Mouse (Mus musculus): Measurements from ENCODE around the gene Nfix.

Nfix gene

DNA sequence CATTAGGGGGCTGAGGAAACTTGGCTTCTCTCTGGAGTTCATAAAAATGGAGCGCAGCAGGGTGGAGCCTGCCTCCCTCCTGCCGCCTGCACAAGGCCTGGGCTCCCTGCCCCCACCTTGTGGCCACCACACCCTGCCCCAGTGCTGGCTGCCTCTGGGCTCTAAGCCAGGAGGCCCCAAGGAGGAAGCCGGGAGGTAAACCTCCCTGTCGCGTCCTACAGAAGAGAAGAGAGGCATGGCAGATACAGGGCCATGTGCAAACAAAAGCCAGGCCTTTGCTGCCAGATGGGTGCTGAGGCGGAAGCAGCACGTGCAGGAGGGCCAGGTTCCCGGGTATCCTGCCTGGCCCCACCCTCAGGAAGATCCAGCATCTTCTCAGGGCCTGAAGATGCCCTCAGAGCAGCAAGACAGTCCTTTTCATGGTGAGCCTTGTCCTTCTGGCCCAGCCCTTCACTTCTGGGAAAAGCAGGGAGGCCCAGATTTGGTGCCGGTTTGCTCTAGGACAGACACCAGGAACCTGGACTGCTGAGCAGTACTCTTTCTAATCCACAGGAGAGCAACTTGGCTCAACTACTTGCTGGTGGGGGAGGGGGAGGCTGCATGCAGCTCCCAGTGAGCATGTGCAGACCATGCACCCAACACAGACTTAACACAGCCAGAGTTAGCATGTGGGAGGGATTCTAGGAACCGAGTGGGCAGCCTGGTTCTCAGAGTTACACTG is 77.1 kb downstream of the Nfix start, which contains the start of gene G430095P16Rik:
TSS of gene G430095P16Rik (plus strand) at position 158 of the 721 bp plus-strand sequence.
- TF ChIP-seq CTCF (conservative IDR thresholded peaks at IDR 0.05; ENCODE audit: low read length) (no peak), NANOG (IDR thresholded peaks at IDR 0.05; ENCODE audit: borderline replicate concordance, low read length) (no peak), POU5F1 (IDR thresholded peaks at IDR 0.05; ENCODE audit: borderline replicate concordance, low read length) (no peak)
- H3K4me3 ChIP-seq (replicated peaks; ENCODE audit: low read length) = peak within 1 kb of the TSS; percentile 60
- peaks cover 62% of the 10 kb centered on the region for H3K27me3 ChIP-seq (ENCODE audit: insufficient read depth, low read length)
- no peaks in the 10 kb centered on the region for H3K9me3 ChIP-seq (ENCODE audit: low read length)
- no peaks in the 10 kb centered on the region for H3K36me3 ChIP-seq (ENCODE audit: insufficient read depth, low read length)
- peaks cover 57% of the 10 kb centered on the region for H3K4me1 ChIP-seq (replicated peaks; ENCODE audit: low read depth, low read length)

GRCm38 (mm10) chr8:84722530-84722849 is 77.7 kb downstream of the Nfix start:
- H3K4me3 ChIP-seq (replicated peaks; ENCODE audit: low read length) = peak overlapping the region; percentile 60
- TF ChIP-seq CTCF (conservative IDR thresholded peaks at IDR 0.05; ENCODE audit: low read length) = no peak
- no peak for TF ChIP-seq POU5F1 (IDR thresholded peaks at IDR 0.05; ENCODE audit: borderline replicate concordance, low read length)
- TF ChIP-seq NANOG (IDR thresholded peaks at IDR 0.05; ENCODE audit: borderline replicate concordance, low read length) = no peak

GRCm38 (mm10) chr8:84718959-84719690 is 81.0 kb downstream of the Nfix start:
- H3K36me3 ChIP-seq (ENCODE audit: insufficient read depth, low read length) = no peaks in the 10 kb centered on the region
- H3K4me1 ChIP-seq (replicated peaks; ENCODE audit: low read depth, low read length) = peaks cover 45% of the 10 kb centered on the region
- no peaks in the 10 kb centered on the region for H3K9me3 ChIP-seq (ENCODE audit: low read length)
- H3K4me3 ChIP-seq (replicated peaks; ENCODE audit: low read length) = no peak overlapping the region
- H3K27me3 ChIP-seq (ENCODE audit: insufficient read depth, low read length) = peaks cover 79% of the 10 kb centered on the region
- TF ChIP-seq CTCF (conservative IDR thresholded peaks at IDR 0.05; ENCODE audit: low read length) (no peak), POU5F1 (IDR thresholded peaks at IDR 0.05; ENCODE audit: borderline replicate concordance, low read length) (no peak)

More at GRCm38 (mm10) chr8:84722530-84722849, 77.7 kb downstream of the Nfix start:
- Histone ChIP-seq H3K4me1 (replicated peaks; ENCODE audit: low read depth, low read length) (peaks cover 57% of the 10 kb centered on the region), H3K27me3 (ENCODE audit: insufficient read depth, low read length) (peaks cover 65% of the 10 kb centered on the region), H3K9me3 (ENCODE audit: low read length) (no peaks in the 10 kb centered on the region), H3K36me3 (ENCODE audit: insufficient read depth, low read length) (no peaks in the 10 kb centered on the region)

DNA sequence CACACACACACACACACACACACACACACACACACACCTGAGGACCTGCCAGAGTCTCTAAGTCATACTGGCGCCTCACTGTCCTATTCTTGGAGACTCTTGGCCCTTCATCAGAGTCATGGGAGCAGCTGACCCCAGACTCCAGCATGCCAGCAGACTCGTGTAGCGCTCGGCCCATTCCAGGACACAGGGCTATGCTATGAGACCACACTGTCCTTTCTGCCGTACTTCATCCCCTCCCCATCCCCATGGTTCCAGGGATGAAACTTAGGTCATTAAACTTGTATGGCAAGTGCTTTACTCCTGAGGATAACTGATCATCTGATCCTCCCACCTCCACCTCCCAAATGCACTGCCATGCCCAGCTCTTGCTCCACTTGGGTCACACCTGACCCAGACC is 81.7 kb downstream of the Nfix start:
- no peak for TF ChIP-seq CTCF (conservative IDR thresholded peaks at IDR 0.05; ENCODE audit: low read length)
- no peak for TF ChIP-seq NANOG (IDR thresholded peaks at IDR 0.05; ENCODE audit: borderline replicate concordance, low read length)
- no peak for TF ChIP-seq POU5F1 (IDR thresholded peaks at IDR 0.05; ENCODE audit: borderline replicate concordance, low read length)
- Histone ChIP-seq H3K36me3 (ENCODE audit: insufficient read depth, low read length) (no peaks in the 10 kb centered on the region), H3K4me3 (replicated peaks; ENCODE audit: low read length) (no peak overlapping the region), H3K4me1 (replicated peaks; ENCODE audit: low read depth, low read length) (peaks cover 45% of the 10 kb centered on the region), H3K9me3 (ENCODE audit: low read length) (no peaks in the 10 kb centered on the region), H3K27me3 (ENCODE audit: insufficient read depth, low read length) (peaks cover 80% of the 10 kb centered on the region)

GRCm38 (mm10) chr8:84716790-84717189 is 83.4 kb downstream of the Nfix start:
- Histone ChIP-seq H3K36me3 (ENCODE audit: insufficient read depth, low read length) (no peaks in the 10 kb centered on the region), H3K9me3 (ENCODE audit: low read length) (no peaks in the 10 kb centered on the region), H3K4me3 (replicated peaks; ENCODE audit: low read length) (no peak overlapping the region), H3K4me1 (replicated peaks; ENCODE audit: low read depth, low read length) (peaks cover 45% of the 10 kb centered on the region), H3K27me3 (ENCODE audit: insufficient read depth, low read length) (peaks cover 93% of the 10 kb centered on the region)
- TF ChIP-seq CTCF (conservative IDR thresholded peaks at IDR 0.05; ENCODE audit: low read length) (no peak), POU5F1 (IDR thresholded peaks at IDR 0.05; ENCODE audit: borderline replicate concordance, low read length) (no peak), NANOG (IDR thresholded peaks at IDR 0.05; ENCODE audit: borderline replicate concordance, low read length) (no peak)

- no peaks in the 10 kb centered on the region for H3K9me3 ChIP-seq (ENCODE audit: low read length)
- TF ChIP-seq POU5F1 (IDR thresholded peaks at IDR 0.05; ENCODE audit: borderline replicate concordance, low read length) = no peak
- no peak for TF ChIP-seq CTCF (conservative IDR thresholded peaks at IDR 0.05; ENCODE audit: low read length)
- peaks cover 44% of the 10 kb centered on the region for H3K4me1 ChIP-seq (replicated peaks; ENCODE audit: low read depth, low read length)
- peak overlapping the region; percentile 61 for H3K4me3 ChIP-seq (replicated peaks; ENCODE audit: low read length)
- H3K36me3 ChIP-seq (ENCODE audit: insufficient read depth, low read length) = no peaks in the 10 kb centered on the region
- H3K27me3 ChIP-seq (ENCODE audit: insufficient read depth, low read length) = peaks cover 92% of the 10 kb centered on the region
Measured at GRCm38 (mm10) chr8:84715893-84716468, 84.2 kb downstream of the Nfix start.

DNA sequence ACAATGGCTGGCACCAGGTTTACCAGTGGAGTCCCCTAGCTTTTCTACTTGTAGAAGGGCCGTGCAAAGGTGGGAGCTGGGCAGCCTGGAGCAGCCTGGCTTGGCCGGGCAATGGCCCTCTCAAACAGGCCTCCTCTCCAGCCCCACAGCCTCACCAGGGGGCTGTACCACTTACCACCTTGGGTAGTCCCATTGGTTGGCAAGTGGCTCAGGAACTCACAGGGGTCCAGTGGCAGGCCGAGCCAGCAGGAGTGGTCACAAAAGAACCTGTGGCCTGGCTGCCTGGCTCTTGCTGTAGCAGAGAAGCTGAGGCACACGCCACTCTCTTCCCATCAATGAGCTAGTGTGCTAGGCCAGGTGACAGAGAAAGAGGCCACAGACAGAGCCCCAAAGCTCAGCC is 86.0 kb downstream of the Nfix start:
- H3K4me3 ChIP-seq (replicated peaks; ENCODE audit: low read length) = no peak overlapping the region
- no peaks in the 10 kb centered on the region for H3K9me3 ChIP-seq (ENCODE audit: low read length)
- no peak for TF ChIP-seq CTCF (conservative IDR thresholded peaks at IDR 0.05; ENCODE audit: low read length)
- TF ChIP-seq NANOG (IDR thresholded peaks at IDR 0.05; ENCODE audit: borderline replicate concordance, low read length) = no peak
- TF ChIP-seq POU5F1 (IDR thresholded peaks at IDR 0.05; ENCODE audit: borderline replicate concordance, low read length) = no peak
- H3K27me3 ChIP-seq (ENCODE audit: insufficient read depth, low read length) = peaks cover 75% of the 10 kb centered on the region
- H3K4me1 ChIP-seq (replicated peaks; ENCODE audit: low read depth, low read length) = peaks cover 46% of the 10 kb centered on the region
- no peaks in the 10 kb centered on the region for H3K36me3 ChIP-seq (ENCODE audit: insufficient read depth, low read length)

GRCm38 (mm10) chr8:84713381-84713780 is 86.8 kb downstream of the Nfix start:
- Histone ChIP-seq H3K9me3 (ENCODE audit: low read length) (no peaks in the 10 kb centered on the region), H3K4me1 (replicated peaks; ENCODE audit: low read depth, low read length) (peaks cover 53% of the 10 kb centered on the region), H3K36me3 (ENCODE audit: insufficient read depth, low read length) (no peaks in the 10 kb centered on the region), H3K27me3 (ENCODE audit: insufficient read depth, low read length) (peaks cover 73% of the 10 kb centered on the region), H3K4me3 (replicated peaks; ENCODE audit: low read length) (no peak overlapping the region)
- TF ChIP-seq POU5F1 (IDR thresholded peaks at IDR 0.05; ENCODE audit: borderline replicate concordance, low read length) (no peak), CTCF (conservative IDR thresholded peaks at IDR 0.05; ENCODE audit: low read length) (no peak), NANOG (IDR thresholded peaks at IDR 0.05; ENCODE audit: borderline replicate concordance, low read length) (no peak)
